Mouse (Mus musculus) stomach, embryonic 16.5 days (tissue): Measurements from ENCODE around the gene Itgae. TPM values are rescaled to one million over a fixed set of nuclear protein-coding genes. Genes with fewer than 3 reads are reported as not detected.

Experiments used
- ATAC-seq: fragments of 200-750 bp; cut with Nextera tagmentation; 2 replicates; pipeline ENCODE4 v1.8.0; 2017; ENCODE audit warnings: moderate number of reproducible peaks, moderate TSS enrichment; ENCODE audit not compliant: insufficient read depth, low FRiP score
- H3K27ac ChIP-seq: fragments of 300-500 bp; sonication (generic); 2 replicates; pipeline ENCODE4 v1.5.1; 2014; ENCODE audit warnings: low read length
- H3K27me3 ChIP-seq: fragments of 300-500 bp; sonication (generic); 2 replicates; pipeline ENCODE4 v1.6.1; 2014; ENCODE audit warnings: low read length, control low read depth, mixed read lengths; ENCODE audit not compliant: control insufficient read depth, insufficient read depth
- H3K36me3 ChIP-seq: fragments of 300-500 bp; sonication (generic); 2 replicates; pipeline ENCODE4 v1.6.1; 2014; ENCODE audit warnings: low read length; ENCODE audit not compliant: control insufficient read depth, insufficient read depth
- H3K4me1 ChIP-seq: fragments of 300-500 bp; sonication (generic); 2 replicates; pipeline ENCODE4 v1.6.1; 2014; ENCODE audit warnings: low read length, control low read depth, mixed read lengths; ENCODE audit not compliant: control insufficient read depth, insufficient read depth
- H3K4me2 ChIP-seq: fragments of 300-500 bp; sonication (generic); 2 replicates; pipeline ENCODE4 v1.6.1; 2014; ENCODE audit warnings: low read depth, low read length, mixed read lengths
- H3K4me3 ChIP-seq: fragments of 300-500 bp; sonication (generic); replicated peaks from 2 replicates; pipeline ENCODE4 v1.5.1; 2014; ENCODE audit warnings: mild to moderate bottlenecking, low read length
- H3K9ac ChIP-seq: fragments of 300-500 bp; sonication (generic); 2 replicates; pipeline ENCODE4 v1.6.1; 2014; ENCODE audit warnings: low read length
- H3K9me3 ChIP-seq: fragments of 300-500 bp; sonication (generic); replicated peaks from 2 replicates; pipeline ENCODE4 v1.6.1; 2016; ENCODE audit warnings: low read length, control low read depth; ENCODE audit not compliant: control insufficient read depth
- WGBS: fragments of 180-500 bp; shearing (Covaris S2); extraction: QIAGEN DNeasy Blood & Tissue Kit; methylation state at CpG from one replicate; pipeline ENCODE4 v1.1.7; 2014; 5-methylcytosine and 5-hydroxymethylcytosine counted together
- polyA plus RNA-seq: library from polyadenylated mRNA; unstranded; fragments of >200 nt; fragmentation: Nextera tagmentation; extraction: Ambion mirVana; gene quantifications from 2 replicates; pipeline ENCODE4 v1.2.1, GENCODE M21; 2015

Itgae gene
- polyA plus RNA-seq, 1 experiment from 2014 or later = 0.36 TPM

DNA sequence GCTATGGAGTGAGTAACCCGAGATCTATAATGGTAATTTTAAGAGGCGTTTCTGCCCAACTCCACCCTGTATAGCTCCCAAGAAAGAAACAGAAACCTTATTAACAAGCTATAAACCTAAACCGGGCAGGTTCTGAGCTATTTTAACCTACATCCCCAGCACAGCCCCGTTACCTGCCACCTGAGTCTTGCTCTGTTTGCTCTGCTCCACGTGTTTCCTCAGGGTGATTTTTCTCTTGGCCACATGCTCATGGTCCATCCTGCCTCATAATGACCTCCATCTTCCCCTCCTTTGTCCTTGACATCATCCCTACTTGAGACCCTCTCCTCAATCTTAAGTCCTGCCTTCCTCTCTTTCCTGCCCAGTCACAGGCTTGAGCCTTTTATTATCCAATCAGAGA, 43.8 kb downstream of the Itgae start:
- no peaks in the 10 kb centered on the region for H3K27me3 ChIP-seq
- H3K4me1 ChIP-seq = peaks cover 18% of the 10 kb centered on the region
- no peak overlapping the region for H3K27ac ChIP-seq
- no peak overlapping the region for H3K9ac ChIP-seq
- H3K4me2 ChIP-seq = no peak overlapping the region
- H3K9me3 ChIP-seq = no peaks in the 10 kb centered on the region
- no peak for ATAC-seq
- H3K4me3 ChIP-seq = no peak overlapping the region
- 79% methylated on average over 5 of the region's 5 CpGs for WGBS
- H3K36me3 ChIP-seq = no peaks in the 10 kb centered on the region

DNA sequence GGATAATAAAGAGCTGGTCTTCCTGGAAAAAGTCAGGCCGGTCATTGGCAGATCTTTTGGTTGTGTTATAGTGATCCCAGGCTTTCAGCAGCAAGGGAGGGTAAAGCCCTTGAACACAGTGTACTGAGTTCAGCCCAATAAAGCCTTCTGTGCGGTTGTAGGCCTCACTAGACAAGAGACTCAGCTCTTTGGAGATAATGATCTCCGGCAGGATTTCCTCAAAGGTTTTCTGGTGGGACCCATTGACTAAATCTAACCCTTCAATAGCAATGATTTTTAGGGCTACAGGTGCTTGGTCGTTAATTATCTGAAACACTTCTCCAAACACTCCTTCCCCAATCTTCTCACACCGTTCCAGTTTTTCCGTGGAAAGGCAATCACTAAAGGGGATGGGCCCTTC, 46.2 kb downstream of the Itgae start:
- ATAC-seq = no peak
- Histone ChIP-seq H3K4me1 (peaks cover 18% of the 10 kb centered on the region), H3K4me3 (peak overlapping the region; percentile 91), H3K36me3 (no peaks in the 10 kb centered on the region), H3K9ac (peak overlapping the region; percentile 85), H3K27me3 (no peaks in the 10 kb centered on the region), H3K9me3 (no peaks in the 10 kb centered on the region), H3K4me2 (peak overlapping the region; percentile 70), H3K27ac (no peak overlapping the region)
- 68% methylated on average over 6 of the region's 6 CpGs for WGBS

DNA sequence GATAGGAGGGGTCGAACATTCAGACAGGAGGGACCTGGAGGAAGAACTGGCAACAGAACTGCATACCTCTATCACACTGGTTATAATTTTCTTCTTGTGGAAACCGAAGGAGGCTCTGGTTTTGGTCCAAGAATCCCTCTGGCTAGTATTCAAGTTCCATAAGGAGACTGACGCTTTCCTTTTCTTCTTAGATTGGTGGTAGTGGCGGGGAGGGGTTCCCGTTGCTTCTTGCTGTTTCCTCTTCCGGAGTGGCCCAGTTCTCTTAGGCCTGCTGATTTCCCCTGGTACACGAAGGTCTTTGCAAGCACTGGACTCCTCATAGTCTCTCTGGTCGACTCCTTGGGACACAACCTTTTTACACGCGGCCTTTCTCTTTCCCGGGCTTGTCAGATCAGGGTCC, 46.7 kb downstream of the Itgae start:
- WGBS = 13% methylated on average over 11 of the region's 11 CpGs
- peaks cover 18% of the 10 kb centered on the region for H3K4me1 ChIP-seq
- H3K36me3 ChIP-seq = no peaks in the 10 kb centered on the region
- H3K4me3 ChIP-seq = peak overlapping the region; percentile 91
- ATAC-seq = no peak
- H3K9me3 ChIP-seq = no peaks in the 10 kb centered on the region
- H3K4me2 ChIP-seq = peak overlapping the region; percentile 70
- no peak overlapping the region for H3K27ac ChIP-seq
- peak overlapping the region; percentile 85 for H3K9ac ChIP-seq
- no peaks in the 10 kb centered on the region for H3K27me3 ChIP-seq

DNA sequence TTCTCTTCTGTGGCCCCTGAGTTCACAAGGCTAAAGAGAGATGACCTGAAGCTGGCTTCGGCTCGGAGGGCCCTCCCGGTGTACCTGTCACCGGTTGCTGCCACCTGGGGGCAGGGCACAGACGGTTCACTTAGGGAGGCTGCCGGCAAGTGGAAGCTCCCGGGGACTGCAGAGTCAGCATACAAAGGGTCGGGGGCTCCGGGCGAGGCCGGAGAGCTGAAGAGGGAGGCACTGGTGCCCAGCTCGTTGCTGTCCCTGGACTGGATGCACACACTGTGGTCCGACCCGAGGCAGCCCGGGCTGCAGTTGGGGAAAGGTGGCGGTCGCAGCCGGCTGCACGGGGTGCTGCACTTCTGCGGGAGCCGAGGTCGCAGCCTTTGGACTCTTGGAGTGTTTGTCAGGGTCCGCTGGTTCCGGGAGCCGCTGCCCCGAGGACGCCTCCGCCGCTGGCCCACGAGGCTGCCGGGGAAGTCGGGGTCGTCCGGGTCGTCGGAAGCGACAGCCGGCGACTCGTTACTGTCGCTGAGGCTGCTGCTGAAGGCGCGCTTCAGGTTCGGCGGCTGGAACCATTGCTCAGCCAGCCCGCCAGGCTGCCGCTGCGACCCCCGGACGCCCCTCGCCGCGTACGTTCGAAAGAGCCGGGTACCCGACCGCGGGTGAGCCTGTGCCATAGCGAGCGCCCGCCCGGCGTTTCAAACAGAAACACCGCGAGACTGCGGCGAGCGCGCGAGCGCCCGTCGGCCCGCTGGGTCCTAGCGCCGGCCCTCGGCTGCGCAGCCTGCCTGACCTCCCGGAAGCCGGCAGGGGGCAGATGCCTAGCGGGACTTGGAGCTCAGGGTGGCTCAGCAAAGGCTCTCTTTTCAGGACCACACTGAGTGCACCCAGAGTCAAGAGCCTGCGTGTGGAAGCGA, 47.5 kb downstream of the Itgae start, which contains the start of gene Haspin:
Haspin (minus strand) TSS at position 704 of the 911 bp plus-strand sequence.
- Histone ChIP-seq H3K4me2 (peak within 1 kb of the TSS; percentile 70), H3K27me3 (no peaks in the 10 kb centered on the region), H3K36me3 (no peaks in the 10 kb centered on the region), H3K9ac (peak within 1 kb of the TSS; percentile 85), H3K27ac (no peak within 1 kb of the TSS), H3K9me3 (no peaks in the 10 kb centered on the region), H3K4me3 (peak within 1 kb of the TSS; percentile 91), H3K4me1 (peaks cover 18% of the 10 kb centered on the region)
- under 1% methylated on average over 84 of the region's 84 CpGs for WGBS
- peak; percentile 92 for ATAC-seq

DNA sequence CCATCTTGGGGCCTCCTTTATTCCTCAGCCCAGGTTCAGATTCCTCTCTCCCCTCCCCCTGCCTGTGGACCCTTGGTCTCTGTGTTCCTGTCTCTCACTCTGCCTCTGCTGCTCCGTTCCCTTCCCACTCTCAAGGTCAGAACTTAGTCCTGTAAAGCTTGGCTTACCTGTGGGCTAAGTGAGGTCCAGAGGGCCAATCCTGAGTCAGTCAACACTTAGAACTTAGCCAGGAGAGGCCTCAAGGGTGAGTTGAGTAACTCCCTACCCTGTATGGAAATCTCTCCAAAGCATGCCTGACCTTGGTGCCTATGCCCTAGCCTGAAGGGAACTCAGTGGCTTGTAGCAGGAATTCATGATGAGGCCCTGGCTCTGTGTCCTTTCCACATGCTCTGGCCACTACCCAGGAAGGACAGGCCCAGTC, 53.9 kb downstream of the Itgae start:
- Histone ChIP-seq H3K9ac (no peak overlapping the region), H3K4me1 (no peaks in the 10 kb centered on the region), H3K9me3 (no peaks in the 10 kb centered on the region), H3K36me3 (no peaks in the 10 kb centered on the region), H3K27ac (no peak overlapping the region), H3K4me2 (no peak overlapping the region), H3K4me3 (no peak overlapping the region), H3K27me3 (no peaks in the 10 kb centered on the region)
- 59% methylated on average over 1 of the region's 1 CpGs for WGBS
- ATAC-seq = no peak

DNA sequence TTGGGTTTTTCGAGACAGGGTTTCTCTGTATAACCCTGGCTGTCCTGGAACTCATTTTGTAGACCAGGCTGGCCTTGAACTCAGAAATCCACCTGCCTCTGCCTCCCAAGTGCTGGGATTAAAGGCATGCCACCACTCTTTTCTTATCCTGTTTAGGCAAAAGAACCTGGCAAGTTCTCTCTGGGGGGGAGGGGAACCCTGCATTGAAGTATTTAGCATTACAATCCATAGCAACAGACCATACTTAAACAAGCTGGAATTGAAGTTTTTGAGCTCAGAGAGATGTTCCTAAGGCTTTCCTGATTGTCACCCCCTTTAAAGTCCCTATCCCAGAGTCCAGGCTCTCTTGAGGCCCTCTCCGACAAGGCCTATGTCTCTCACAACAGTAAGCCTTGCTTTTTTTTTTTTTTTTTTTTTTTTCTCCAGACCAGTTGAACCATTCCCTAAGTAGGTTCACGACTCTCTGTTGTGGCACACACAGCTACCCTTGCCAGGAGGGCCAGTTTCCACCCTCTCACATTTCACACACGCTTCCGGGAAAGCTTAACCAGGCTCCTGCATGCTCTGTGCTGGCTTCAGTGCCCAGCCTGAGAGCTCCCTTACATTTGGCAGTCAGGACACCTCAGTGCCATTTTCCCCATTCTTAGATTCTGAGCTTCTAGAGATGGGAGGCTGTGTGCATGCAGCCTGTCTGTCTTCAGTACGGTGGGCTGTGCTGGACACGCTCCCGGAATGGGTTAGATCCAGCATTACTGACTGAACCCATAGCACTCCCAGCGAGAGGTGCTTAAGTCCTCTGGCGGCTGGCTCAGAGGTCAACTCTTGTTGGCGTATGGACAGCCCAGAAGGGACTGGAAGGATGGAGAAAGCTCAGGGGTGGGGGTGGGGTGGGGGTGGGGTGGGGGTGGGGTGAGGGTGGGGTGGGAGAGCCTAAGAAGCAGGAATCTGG, 55.9 kb downstream of the Itgae start:
- no peak overlapping the region for H3K4me3 ChIP-seq
- H3K27me3 ChIP-seq = no peaks in the 10 kb centered on the region
- H3K27ac ChIP-seq = no peak overlapping the region
- no peaks in the 10 kb centered on the region for H3K4me1 ChIP-seq
- H3K36me3 ChIP-seq = no peaks in the 10 kb centered on the region
- WGBS = 50% methylated on average over 11 of the region's 11 CpGs
- H3K9me3 ChIP-seq = no peaks in the 10 kb centered on the region
- H3K4me2 ChIP-seq = no peak overlapping the region
- H3K9ac ChIP-seq = no peak overlapping the region
- no peak for ATAC-seq

GRCm38 (mm10) chr11:73146975-73147365, 56.6 kb downstream of the Itgae start:
- Histone ChIP-seq H3K27me3 (no peaks in the 10 kb centered on the region), H3K36me3 (no peaks in the 10 kb centered on the region), H3K4me1 (no peaks in the 10 kb centered on the region), H3K4me3 (no peak overlapping the region), H3K4me2 (no peak overlapping the region), H3K9me3 (no peaks in the 10 kb centered on the region), H3K9ac (no peak overlapping the region), H3K27ac (no peak overlapping the region)
- 47% methylated on average over 7 of the region's 7 CpGs for WGBS
- no peak for ATAC-seq

GRCm38 (mm10) chr11:73148209-73148608, 57.8 kb downstream of the Itgae start:
- H3K9ac ChIP-seq = no peak overlapping the region
- no peak overlapping the region for H3K4me3 ChIP-seq
- no peaks in the 10 kb centered on the region for H3K36me3 ChIP-seq
- H3K4me2 ChIP-seq = no peak overlapping the region
- H3K27me3 ChIP-seq = no peaks in the 10 kb centered on the region
- H3K4me1 ChIP-seq = no peaks in the 10 kb centered on the region
- WGBS = 78% methylated on average over 9 of the region's 9 CpGs
- no peak for ATAC-seq
- H3K9me3 ChIP-seq = no peaks in the 10 kb centered on the region
- no peak overlapping the region for H3K27ac ChIP-seq

- Histone ChIP-seq H3K4me1 (no peaks in the 10 kb centered on the region), H3K9ac (no peak overlapping the region), H3K4me2 (no peak overlapping the region), H3K36me3 (no peaks in the 10 kb centered on the region), H3K4me3 (no peak overlapping the region), H3K9me3 (no peaks in the 10 kb centered on the region), H3K27me3 (peaks cover 11% of the 10 kb centered on the region), H3K27ac (no peak overlapping the region)
- 74% methylated on average over 6 of the region's 6 CpGs for WGBS
- no peak for ATAC-seq
Measured at GRCm38 (mm10) chr11:73155071-73155470, 64.7 kb downstream of the Itgae start.
